Mouse (Mus musculus) forebrain, embryonic 14.5 days (tissue): Measurements from ENCODE around the gene Arhgap45. TPM values are rescaled to one million over a fixed set of nuclear protein-coding genes. Genes with fewer than 3 reads are reported as not detected.
A peak's percentile ranks its signal among the peaks of the same experiment; 100 is the strongest.

Experiments
- ATAC-seq: fragments of 200-750 bp; cut with Nextera tagmentation; 2 replicates; pipeline ENCODE4 v1.8.0; 2017; ENCODE audit warnings: mild to moderate bottlenecking, moderate library complexity
- DNase-seq: peaks from one replicate; pipeline ENCODE4 v3.0.0-alpha.2; 2015; ENCODE audit warnings: low spot score
- H3K27ac ChIP-seq: fragments of 300-500 bp; sonication (generic); 2 replicates; pipeline ENCODE4 v1.5.1; 2014; ENCODE audit warnings: low read depth, mild to moderate bottlenecking, control low read depth, low read length, moderate library complexity
- H3K27me3 ChIP-seq: fragments of 300-500 bp; sonication (generic); replicated peaks from 2 replicates; pipeline ENCODE4 v1.6.1; 2014; ENCODE audit warnings: low read length, control low read depth, mixed read lengths; ENCODE audit not compliant: control insufficient read depth, insufficient read depth
- H3K36me3 ChIP-seq: fragments of 300-500 bp; sonication (generic); 2 replicates; pipeline ENCODE4 v1.6.1; 2014; ENCODE audit warnings: low read length, control low read depth; ENCODE audit not compliant: control insufficient read depth, insufficient read depth
- H3K4me1 ChIP-seq: fragments of 300-500 bp; sonication (generic); 2 replicates; pipeline ENCODE4 v1.6.1; 2014; ENCODE audit warnings: antibody characterized with exemption, low read length, control low read depth; ENCODE audit not compliant: control insufficient read depth, insufficient read depth
- H3K4me2 ChIP-seq: fragments of 300-500 bp; sonication (generic); 2 replicates; pipeline ENCODE4 v1.6.1; 2014; ENCODE audit warnings: mild to moderate bottlenecking, control low read depth, low read length
- H3K4me3 ChIP-seq: fragments of 300-500 bp; sonication (generic); 2 replicates; pipeline ENCODE4 v1.5.1; 2014; ENCODE audit warnings: low read depth, low read length, control low read depth
- H3K9ac ChIP-seq: fragments of 300-500 bp; sonication (generic); 2 replicates; pipeline ENCODE4 v1.6.1; 2014; ENCODE audit warnings: mild to moderate bottlenecking, low read length, control low read depth, moderate library complexity
- H3K9me3 ChIP-seq: fragments of 300-500 bp; sonication (generic); replicated peaks from 2 replicates; pipeline ENCODE4 v1.6.1; 2016; ENCODE audit warnings: low read length, control low read depth, mixed read lengths; ENCODE audit not compliant: control insufficient read depth
- WGBS: fragments of 180-500 bp; shearing (Covaris S2); extraction: QIAGEN DNeasy Blood & Tissue Kit; methylation state at CpG from one replicate; pipeline ENCODE4 v1.1.7; 2014; 5-methylcytosine and 5-hydroxymethylcytosine counted together
- polyA plus RNA-seq: library from polyadenylated mRNA; unstranded; fragments of >200 nt; fragmentation: Nextera tagmentation; extraction: Ambion mirVana; gene quantifications from 2 replicates; pipeline ENCODE4 v1.2.1, GENCODE M21; 2014

Arhgap45 gene
- polyA plus RNA-seq, 1 experiment from 2014 or later: 1.1 TPM

GRCm38 (mm10) chr10:79984871-79985270, 31.6 kb upstream of the Arhgap45 start:
- Histone ChIP-seq H3K4me3 (peak overlapping the region; percentile 73), H3K9me3 (no peaks in the 10 kb centered on the region), H3K27ac (peak overlapping the region; percentile 95), H3K4me1 (peaks cover 22% of the 10 kb centered on the region), H3K27me3 (peaks cover 32% of the 10 kb centered on the region), H3K36me3 (0 out of 2 replicates have a peak, but pooled peaks cover 15% of the 10 kb centered on the region), H3K4me2 (peak overlapping the region; percentile 95), H3K9ac (peak overlapping the region; percentile 87)
- ATAC-seq (peak; percentile 95), DNase-seq (peak; percentile 100)
- WGBS: under 1% methylated on average over 22 of the region's 22 CpGs

- peak; percentile 66 for DNase-seq
- peak overlapping the region; percentile 73 for H3K4me3 ChIP-seq
- peak overlapping the region; percentile 95 for H3K27ac ChIP-seq
- ATAC-seq: peak; percentile 25; the same call in 1 of the 2 replicates
- H3K9me3 ChIP-seq: no peaks in the 10 kb centered on the region
- peak overlapping the region; percentile 95 for H3K4me2 ChIP-seq
- peak overlapping the region; percentile 75 for H3K9ac ChIP-seq
- 4% methylated on average over 35 of the region's 35 CpGs for WGBS
- peaks cover 22% of the 10 kb centered on the region for H3K4me1 ChIP-seq
- H3K36me3 ChIP-seq: 0 out of 2 replicates have a peak, but pooled peaks cover 7% of the 10 kb centered on the region
- peaks cover 36% of the 10 kb centered on the region for H3K27me3 ChIP-seq
These were observed 30.9 kb upstream of the Arhgap45 start for GRCm38 (mm10) chr10:79985334-79986231.

- peaks cover 2% of the 10 kb centered on the region; the same call in 1 of the 2 replicates for H3K9me3 ChIP-seq
- H3K4me3 ChIP-seq: peak overlapping the region; percentile 73
- H3K4me1 ChIP-seq: peaks cover 22% of the 10 kb centered on the region
- peak overlapping the region; percentile 95; the same call in 1 of the 2 replicates for H3K27ac ChIP-seq
- WGBS: 53% methylated on average over 6 of the region's 6 CpGs
- ATAC-seq (no peak), DNase-seq (no peak)
- H3K36me3 ChIP-seq: 0 out of 2 replicates have a peak, but pooled peaks cover 3% of the 10 kb centered on the region
- H3K27me3 ChIP-seq: peaks cover 38% of the 10 kb centered on the region
- peak overlapping the region; percentile 75; the same call in 1 of the 2 replicates for H3K9ac ChIP-seq
- H3K4me2 ChIP-seq: peak overlapping the region; percentile 95
These were observed 30.1 kb upstream of the Arhgap45 start for GRCm38 (mm10) chr10:79986232-79986878.

GRCm38 (mm10) chr10:79986963-79987362, 29.5 kb upstream of the Arhgap45 start:
- H3K9ac ChIP-seq: no peak overlapping the region
- peaks cover 22% of the 10 kb centered on the region for H3K4me1 ChIP-seq
- 5% methylated on average over 11 of the region's 11 CpGs for WGBS
- peaks cover 6% of the 10 kb centered on the region; the same call in 1 of the 2 replicates for H3K9me3 ChIP-seq
- H3K27ac ChIP-seq: no peak overlapping the region
- no peaks in the 10 kb centered on the region for H3K36me3 ChIP-seq
- H3K4me2 ChIP-seq: peak overlapping the region; percentile 24; the same call in 1 of the 2 replicates
- no peak overlapping the region for H3K4me3 ChIP-seq
- peaks cover 38% of the 10 kb centered on the region for H3K27me3 ChIP-seq
- no peak for ATAC-seq
- peak; percentile 76 for DNase-seq

- peak overlapping the region; percentile 33 for H3K4me3 ChIP-seq
- no peak overlapping the region for H3K27ac ChIP-seq
- H3K9me3 ChIP-seq: peaks cover 6% of the 10 kb centered on the region; the same call in 1 of the 2 replicates
- H3K4me2 ChIP-seq: peak overlapping the region; percentile 49
- H3K4me1 ChIP-seq: peaks cover 16% of the 10 kb centered on the region
- no peak for ATAC-seq
- H3K36me3 ChIP-seq: no peaks in the 10 kb centered on the region
- H3K9ac ChIP-seq: peak overlapping the region; percentile 52
- WGBS: 13% methylated on average over 27 of the region's 27 CpGs
- H3K27me3 ChIP-seq: peaks cover 38% of the 10 kb centered on the region
- DNase-seq: no peak
These were observed 28.5 kb upstream of the Arhgap45 start for GRCm38 (mm10) chr10:79987771-79988505.

DNA sequence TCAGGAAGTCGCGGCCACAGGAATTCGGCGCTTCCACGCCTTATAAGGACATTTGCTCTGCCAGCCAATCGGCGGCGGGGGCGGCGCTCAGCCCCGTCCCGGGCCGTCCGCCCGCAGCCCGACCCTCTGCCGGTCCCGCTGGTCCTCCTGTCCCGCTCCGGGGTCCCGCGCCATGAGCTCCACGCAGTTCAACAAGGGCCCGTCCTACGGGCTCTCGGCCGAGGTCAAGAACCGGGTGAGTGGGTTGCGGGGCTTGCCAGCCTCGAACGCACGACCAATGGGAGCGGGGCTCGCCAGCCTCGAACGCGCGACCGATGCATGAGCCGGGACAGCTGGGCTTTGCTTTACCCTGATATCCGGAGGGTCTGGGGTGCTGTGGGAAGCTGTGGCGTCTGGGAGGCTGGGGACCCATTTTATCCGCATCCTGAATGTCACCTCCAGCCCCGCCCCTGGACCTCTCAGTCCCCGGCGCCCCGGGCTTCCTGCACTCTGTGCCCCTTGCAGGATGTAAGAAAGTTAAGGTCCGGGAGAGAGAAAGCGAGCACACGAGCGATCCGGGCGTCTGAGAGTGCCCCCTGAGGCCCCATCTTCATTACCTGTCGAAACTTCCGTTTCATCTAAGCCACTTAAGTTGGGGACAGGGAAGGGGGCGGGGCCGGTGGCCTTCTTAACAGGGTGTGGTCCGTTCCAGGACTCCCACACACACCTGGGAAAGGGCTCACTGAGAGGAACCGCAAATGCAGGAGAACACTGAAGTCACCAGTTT, 27.8 kb upstream of the Arhgap45 start, which contains the start of gene Cnn2:
Gene Cnn2, plus strand, starts transcription at position 79 of the 766 bp plus-strand sequence.
- WGBS: 1% methylated on average over 58 of the region's 59 CpGs
- H3K9ac ChIP-seq: peak within 1 kb of the TSS; percentile 52
- DNase-seq (no peak), ATAC-seq (no peak)
- peaks cover 38% of the 10 kb centered on the region for H3K27me3 ChIP-seq
- H3K4me1 ChIP-seq: peaks cover 9% of the 10 kb centered on the region
- peak within 1 kb of the TSS; percentile 49 for H3K4me2 ChIP-seq
- H3K36me3 ChIP-seq: no peaks in the 10 kb centered on the region
- H3K4me3 ChIP-seq: peak within 1 kb of the TSS; percentile 33
- H3K27ac ChIP-seq: no peak within 1 kb of the TSS
- H3K9me3 ChIP-seq: peaks cover 6% of the 10 kb centered on the region; the same call in 1 of the 2 replicates

- 31% methylated on average over 8 of the region's 8 CpGs for WGBS
- Histone ChIP-seq H3K9me3 (peaks cover 6% of the 10 kb centered on the region; the same call in 1 of the 2 replicates), H3K4me2 (peak overlapping the region; percentile 49; the same call in 1 of the 2 replicates), H3K4me3 (0 out of 2 replicates have a peak overlapping the region, but pooled peaks have one; percentile 33), H3K4me1 (peaks cover 9% of the 10 kb centered on the region), H3K27ac (no peak overlapping the region), H3K9ac (no peak overlapping the region; the same call in 1 of the 2 replicates), H3K36me3 (no peaks in the 10 kb centered on the region), H3K27me3 (peaks cover 38% of the 10 kb centered on the region)
- DNase-seq: no peak
- no peak for ATAC-seq
These were observed 27.1 kb upstream of the Arhgap45 start for GRCm38 (mm10) chr10:79989272-79989786.
